Comparison of ENCODE assay signal across 29 mouse cellular contexts in the genomic region with DNA sequence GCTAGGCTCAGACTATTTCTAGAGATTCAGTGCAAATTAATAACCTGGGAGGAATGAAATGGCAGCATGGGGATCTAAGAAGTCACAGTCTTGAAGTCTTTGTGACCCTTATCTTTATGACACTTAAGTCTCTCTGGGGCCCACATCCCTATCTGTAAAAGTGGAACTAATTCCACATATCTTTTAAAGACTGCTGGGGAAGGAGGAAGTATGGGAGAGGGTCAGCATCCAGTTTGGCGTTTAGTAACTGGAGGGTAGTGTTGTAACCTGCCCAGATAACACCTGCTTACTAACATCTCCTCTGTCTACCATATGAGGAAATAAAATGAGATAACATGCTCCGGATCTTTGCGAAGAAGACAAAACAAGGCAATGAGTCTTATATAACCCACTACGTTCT. TPM values are rescaled to one million over a fixed set of nuclear protein-coding genes. Genes with fewer than 3 reads are reported as not detected.
DNase-seq lines count a peak whose midpoint lies in the region; ATAC-seq and TF ChIP-seq lines count a peak whose summit lies in the region.
"Had no signal": no experiment of that assay in that cellular context is flagged by ENCODE, and none has a peak within 500 bp of the region (broad histone marks: within the 10 kb centered on the region; RNA-seq: fewer than 3 reads in every experiment).

No protein-coding gene starts in this region.

- ATAC-seq in intestine, embryonic 15.5 days, result peak; percentile 81
- ATAC-seq in kidney, embryonic 16.5 days (ENCODE audit: low FRiP score, low TSS enrichment), result no peak
- ATAC-seq: forebrain, embryonic 13.5 days; forebrain, embryonic 16.5 days; hindbrain, postnatal 0 days; inflammation-experienced regulatory T-cells, adult 6 months had no signal

- WGBS in intestine, embryonic 15.5 days, result 72% methylated on average over 4 of the region's 4 CpGs
- WGBS in kidney, embryonic 16.5 days, result 85% methylated on average over 4 of the region's 4 CpGs

- TF ChIP-seq CTCF in MEL (IDR thresholded peaks at IDR 0.05 in 2 of 3, conservative IDR thresholded peaks at IDR 0.05 in 1 of 3; ENCODE audit: control insufficient read depth in 1 of 3, insufficient read depth in 1 of 3, low read depth in 2 of 3, low read length in 3 of 3, poor library complexity in 1 of 3, severe bottlenecking in 1 of 3), result no peak

- no peak overlapping the region for H3K9ac ChIP-seq in MEL (ENCODE audit: control insufficient read depth, low read depth, low read length, poor library complexity, severe bottlenecking)
- no peak overlapping the region for H3K9ac ChIP-seq in intestine, embryonic 15.5 days
- H3K9ac ChIP-seq in kidney, embryonic 16.5 days (replicated peaks; ENCODE audit: low read length), result no peak overlapping the region
- H3K9ac ChIP-seq: embryonic facial prominence, embryonic 12.5 days; embryonic facial prominence, embryonic 15.5 days; forebrain, embryonic 13.5 days; heart, embryonic 12.5 days; heart, embryonic 15.5 days; hindbrain, embryonic 14.5 days had no signal

- H3K79me2 ChIP-seq in MEL (ENCODE audit: control insufficient read depth, insufficient read depth, low read length, poor library complexity), result no peaks in the 10 kb centered on the region

- no peak overlapping the region for H3K4me3 ChIP-seq in MEL (ENCODE audit: control insufficient read depth in 1 of 2, insufficient read depth in 1 of 2, low read depth in 2 of 2, low read length in 2 of 2)
- H3K4me3 ChIP-seq in brown adipose tissue, adult 24 weeks (ENCODE audit: insufficient read depth, low read depth, low read length), result no peak overlapping the region
- no peak overlapping the region for H3K4me3 ChIP-seq in intestine, embryonic 15.5 days (replicated peaks)
- no peak overlapping the region for H3K4me3 ChIP-seq in kidney, embryonic 16.5 days (ENCODE audit: low read length)
- H3K4me3 ChIP-seq: embryonic facial prominence, embryonic 12.5 days; embryonic facial prominence, embryonic 15.5 days; erythroblast, embryonic 14.5 days; forebrain, embryonic 13.5 days; heart, embryonic 12.5 days; heart, embryonic 15.5 days had no signal

- no peak overlapping the region for H3K4me2 ChIP-seq in intestine, embryonic 15.5 days (replicated peaks)
- no peak overlapping the region for H3K4me2 ChIP-seq in kidney, embryonic 16.5 days (replicated peaks; ENCODE audit: low read depth, low read length)
- H3K4me2 ChIP-seq: embryonic facial prominence, embryonic 12.5 days; embryonic facial prominence, embryonic 15.5 days; forebrain, embryonic 13.5 days; heart, embryonic 12.5 days; heart, embryonic 15.5 days; hindbrain, embryonic 14.5 days had no signal

- peak; percentile 72 to 79 for TF ChIP-seq EP300 in MEL (IDR thresholded peaks at IDR 0.05; ENCODE audit: low read depth in 1 of 2, low read length in 2 of 2)

- TF ChIP-seq POLR2A in MEL (IDR thresholded peaks at IDR 0.05; ENCODE audit: control insufficient read depth in 1 of 2, insufficient read depth in 1 of 2, low read depth in 1 of 2, low read length in 2 of 2, poor library complexity in 1 of 2), result no peak

- H3K4me1 ChIP-seq in MEL (ENCODE audit: control insufficient read depth in 1 of 2, insufficient read depth in 2 of 2, low read length in 2 of 2), result peaks cover 3 to 4% of the 10 kb centered on the region in 2 experiments; a peak in 3 of 4 replicates
- no peaks in the 10 kb centered on the region for H3K4me1 ChIP-seq in brown adipose tissue, adult 24 weeks (ENCODE audit: control insufficient read depth, insufficient read depth, insufficient read length, low read length)
- H3K4me1 ChIP-seq in intestine, embryonic 15.5 days (replicated peaks), result no peaks in the 10 kb centered on the region
- H3K4me1 ChIP-seq in kidney, embryonic 16.5 days (ENCODE audit: insufficient read depth, low read length), result no peaks in the 10 kb centered on the region
- H3K4me1 ChIP-seq: embryonic facial prominence, embryonic 12.5 days; embryonic facial prominence, embryonic 15.5 days; forebrain, embryonic 13.5 days had no signal

- H3K27ac ChIP-seq in MEL (ENCODE audit: control insufficient read depth, low read depth, low read length), result peak overlapping the region; percentile 42
- peak overlapping the region; percentile 21; the same call in 1 of the 2 replicates for H3K27ac ChIP-seq in brown adipose tissue, adult 24 weeks (replicated peaks; ENCODE audit: low read depth, low read length)
- no peak overlapping the region for H3K27ac ChIP-seq in intestine, embryonic 15.5 days
- H3K27ac ChIP-seq in kidney, embryonic 16.5 days (ENCODE audit: low read length), result no peak overlapping the region
- H3K27ac ChIP-seq: embryonic facial prominence, embryonic 12.5 days; embryonic facial prominence, embryonic 15.5 days; forebrain, embryonic 13.5 days; hindbrain, embryonic 14.5 days; hindbrain, postnatal 0 days had no signal

- no peaks in the 10 kb centered on the region for H3K9me3 ChIP-seq in MEL (replicated peaks; ENCODE audit: insufficient read depth, low read length)
- no peaks in the 10 kb centered on the region for H3K9me3 ChIP-seq in intestine, embryonic 15.5 days
- no peaks in the 10 kb centered on the region for H3K9me3 ChIP-seq in kidney, embryonic 16.5 days (ENCODE audit: low read length)
- H3K9me3 ChIP-seq: embryonic facial prominence, embryonic 12.5 days; embryonic facial prominence, embryonic 15.5 days; forebrain, embryonic 13.5 days; heart, embryonic 12.5 days; heart, embryonic 15.5 days had no signal

- H3K36me3 ChIP-seq in MEL (ENCODE audit: control insufficient read depth in 1 of 2, insufficient read depth in 2 of 2, low read length in 2 of 2), result peaks cover 0 to 9% of the 10 kb centered on the region in 2 experiments; a peak in 2 of 4 replicates
- H3K36me3 ChIP-seq in intestine, embryonic 15.5 days, result no peaks in the 10 kb centered on the region
- H3K36me3 ChIP-seq in kidney, embryonic 16.5 days (ENCODE audit: insufficient read depth, low read length), result no peaks in the 10 kb centered on the region
- H3K36me3 ChIP-seq: embryonic facial prominence, embryonic 12.5 days; embryonic facial prominence, embryonic 15.5 days; heart, embryonic 12.5 days; heart, embryonic 15.5 days had no signal

- DNase-seq in 416B (ENCODE audit: low read depth) (peak; percentile 19), MEL (ENCODE audit: low read depth, low spot score) (peak; percentile 77), adipocyte (ENCODE audit: low spot score) (no peak)
- no peak for DNase-seq in heart, adult 11 months
- no peak for DNase-seq in gastrocnemius, adult 18-20 months (ENCODE audit: low spot score)
- DNase-seq: adrenal gland, adult 8-10 months; adrenal gland, postnatal 25 days; cerebellum, adult 11 months; cerebellum, adult 2 months; cerebellum, adult 9-11 months; cerebellum, postnatal 25 days; gastrocnemius, postnatal 36 days; heart, adult 18-20 months; heart, postnatal 10 days; heart, postnatal 36 days; kidney, adult 18-20 months had no signal

- no peak for TF ChIP-seq RAD21 in MEL (IDR thresholded peaks at IDR 0.05; ENCODE audit: low read depth, low read length)

- H3K27me3 ChIP-seq in MEL (ENCODE audit: control insufficient read depth in 1 of 2, insufficient read depth in 2 of 2, low read length in 2 of 2), result no peaks in the 10 kb centered on the region
- H3K27me3 ChIP-seq in intestine, embryonic 15.5 days (replicated peaks), result no peaks in the 10 kb centered on the region
- no peaks in the 10 kb centered on the region; the same call in 1 of the 2 replicates for H3K27me3 ChIP-seq in kidney, embryonic 16.5 days (ENCODE audit: insufficient read depth, low read length)
- H3K27me3 ChIP-seq: embryonic facial prominence, embryonic 12.5 days; embryonic facial prominence, embryonic 15.5 days; forebrain, embryonic 13.5 days; heart, embryonic 12.5 days; heart, embryonic 15.5 days had no signal

TF ChIP-seq in MEL, 35 proteins besides CTCF, POLR2A, EP300 and RAD21:
- TF ChIP-seq ETS1 (IDR thresholded peaks at IDR 0.05; ENCODE audit: low read depth, low read length) (peak; percentile 70), TAL1 (IDR thresholded peaks at IDR 0.05; ENCODE audit: low read length) (peak; percentile 54; the same call in 1 of the 2 replicates), GATA1 (IDR thresholded peaks at IDR 0.05; ENCODE audit: low read depth, low read length) (peak; percentile 65; the same call in 1 of the 2 replicates), E2F4 (IDR thresholded peaks at IDR 0.05; ENCODE audit: borderline replicate concordance, low read depth, low read length) (no peak), RCOR1 (IDR thresholded peaks at IDR 0.05; ENCODE audit: low read depth, low read length) (peak; percentile 65), TCF12 (IDR thresholded peaks at IDR 0.05; ENCODE audit: low read depth, low read length) (peak; percentile 64)

RNA-seq across cellular contexts. Expression of a gene that starts 30.7 kb away (rescaled TPM):
- 1.7 and 2.9 TPM in 2 replicates for total RNA-seq in MEL (2012; rRNA removed)
- 1 to 10 TPM in 1 of 2 experiments, not detected in 1; 4.3 TPM for polyA plus RNA-seq in MEL (2012; ENCODE audit: insufficient read depth in 1 of 2, insufficient read length in 2 of 2, low read depth in 1 of 2, low replicate concordance in 2 of 2, missing spikeins in 1 of 2)
- polyA plus RNA-seq in brown adipose tissue, adult 24 weeks (2012; ENCODE audit: insufficient read depth, insufficient read length, missing spikeins), result 33.5 and 47.8 TPM in 2 replicates
- 60.9 and 77.2 TPM in 2 replicates for polyA plus RNA-seq in intestine, embryonic 15.5 days (2015; fragmentation: Nextera tagmentation; extraction: Ambion mirVana)
- total RNA-seq in gastrocnemius, adult 18-20 months (2021), result 10 to 100 TPM; 11.2 to 19.2 TPM
- 127 and 132 TPM in 2 replicates for polyA plus RNA-seq in kidney, embryonic 16.5 days (2015; fragmentation: Nextera tagmentation; extraction: Ambion mirVana)
- polyA plus RNA-seq: erythroblast, embryonic 14.5 days had no signal

Comparison
In these comparisons a context has a peak if more than half of its experiments do, and no peak if none do; other contexts are left out.
1. DNase-seq: peak in 416B (single experiment) and MEL (single experiment); none in adipocyte (single experiment), heart, adult 11 months (single experiment) and gastrocnemius, adult 18-20 months (single experiment).
2. H3K27ac ChIP-seq: peak in MEL (single experiment) and brown adipose tissue, adult 24 weeks (single experiment); none in intestine, embryonic 15.5 days (single experiment) and kidney, embryonic 16.5 days (single experiment).